Mouse (Mus musculus) liver, embryonic 11.5 days (tissue): ENCODE measurements around the gene Ccdc113. TPM values are rescaled to one million over a fixed set of nuclear protein-coding genes. Genes with fewer than 3 reads are reported as not detected.

Source experiments
- ATAC-seq: fragments of 200-750 bp; cut with Nextera tagmentation; replicated peaks from 2 replicates; pipeline ENCODE4 v1.8.0; 2017; ENCODE audit warnings: moderate number of reproducible peaks, mild to moderate bottlenecking, moderate TSS enrichment, moderate library complexity; ENCODE audit not compliant: low FRiP score
- DNase-seq: peaks from one replicate; pipeline ENCODE4 v3.0.0-alpha.2; 2017; ENCODE audit warnings: low spot score
- H3K27ac ChIP-seq: fragments of 300-500 bp; sonication (generic); 2 replicates; pipeline ENCODE4 v1.5.1; 2014; ENCODE audit warnings: mild to moderate bottlenecking, low read depth, low read length, control low read depth
- H3K27me3 ChIP-seq: fragments of 300-500 bp; sonication (generic); replicated peaks from 2 replicates; pipeline ENCODE4 v1.6.1; 2014; ENCODE audit warnings: low read length, mixed read lengths; ENCODE audit not compliant: control insufficient read depth, insufficient read depth
- H3K36me3 ChIP-seq: fragments of 300-500 bp; sonication (generic); 2 replicates; pipeline ENCODE4 v1.6.1; 2014; ENCODE audit warnings: mild to moderate bottlenecking, low read length, moderate library complexity, mixed read lengths; ENCODE audit not compliant: control insufficient read depth, insufficient read depth
- H3K4me1 ChIP-seq: fragments of 300-500 bp; sonication (generic); replicated peaks from 2 replicates; pipeline ENCODE4 v1.6.1; 2014; ENCODE audit warnings: low read length, mixed read lengths; ENCODE audit not compliant: control insufficient read depth, insufficient read depth
- H3K4me2 ChIP-seq: fragments of 300-500 bp; sonication (generic); 2 replicates; pipeline ENCODE4 v1.6.1; 2014; ENCODE audit warnings: mild to moderate bottlenecking, control low read depth, moderate library complexity
- H3K4me3 ChIP-seq: fragments of 300-500 bp; sonication (generic); 2 replicates; pipeline ENCODE4 v1.5.1; 2014; ENCODE audit warnings: low read depth, low read length, control low read depth
- H3K9ac ChIP-seq: fragments of 300-500 bp; sonication (generic); 2 replicates; pipeline ENCODE4 v1.6.1; 2014; ENCODE audit warnings: low read depth, low read length, control low read depth
- H3K9me3 ChIP-seq: fragments of 300-500 bp; sonication (generic); 2 replicates; pipeline ENCODE4 v1.6.1; 2016; ENCODE audit warnings: low read length, inconsistent platforms, mixed read lengths; ENCODE audit not compliant: control insufficient read depth
- whole genome bisulfite sequencing: fragments of 180-500 bp; shearing (Covaris S2); extraction: QIAGEN DNeasy Blood & Tissue Kit; methylation state at CpG from one replicate; pipeline ENCODE4 v1.1.7; 2014; 5-methylcytosine and 5-hydroxymethylcytosine counted together
- polyA plus RNA-seq: library from polyadenylated mRNA; unstranded; fragments of >200 nt; fragmentation: Nextera tagmentation; extraction: Ambion mirVana; gene quantifications from 2 replicates; pipeline ENCODE4 v1.2.1, GENCODE M21; 2014

The Ccdc113 gene
- polyA plus RNA-seq, 1 experiment from 2014 or later: not detected

DNA sequence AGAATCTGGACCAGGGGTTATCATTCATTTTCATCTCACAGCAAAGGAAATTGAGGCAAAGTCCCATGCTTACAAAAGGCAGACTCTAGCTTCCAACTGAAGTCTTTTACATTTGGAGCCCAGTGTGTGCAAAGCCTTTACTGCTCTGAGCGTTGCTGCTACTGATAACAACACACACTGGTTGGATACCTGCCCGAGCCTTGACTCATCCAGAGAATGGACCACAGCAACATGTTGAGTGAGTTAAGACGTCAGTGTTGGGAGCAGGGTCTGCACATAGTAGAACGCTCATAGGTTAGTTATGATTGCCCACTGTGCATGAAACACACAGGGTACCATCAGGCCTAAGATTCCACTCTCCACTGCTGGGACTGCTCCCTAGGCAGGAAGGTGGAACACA is 9.9 kb upstream of the Ccdc113 start:
- H3K4me3 ChIP-seq: no peak overlapping the region
- H3K36me3 ChIP-seq: no peaks in the 10 kb centered on the region
- no peaks in the 10 kb centered on the region for H3K27me3 ChIP-seq
- H3K4me2 ChIP-seq: no peak overlapping the region
- 87% methylated on average over 4 of the region's 4 CpGs for WGBS
- DNase-seq: no peak
- H3K9ac ChIP-seq: no peak overlapping the region
- H3K9me3 ChIP-seq: no peaks in the 10 kb centered on the region
- ATAC-seq: no peak
- H3K27ac ChIP-seq: no peak overlapping the region
- H3K4me1 ChIP-seq: no peaks in the 10 kb centered on the region

DNA sequence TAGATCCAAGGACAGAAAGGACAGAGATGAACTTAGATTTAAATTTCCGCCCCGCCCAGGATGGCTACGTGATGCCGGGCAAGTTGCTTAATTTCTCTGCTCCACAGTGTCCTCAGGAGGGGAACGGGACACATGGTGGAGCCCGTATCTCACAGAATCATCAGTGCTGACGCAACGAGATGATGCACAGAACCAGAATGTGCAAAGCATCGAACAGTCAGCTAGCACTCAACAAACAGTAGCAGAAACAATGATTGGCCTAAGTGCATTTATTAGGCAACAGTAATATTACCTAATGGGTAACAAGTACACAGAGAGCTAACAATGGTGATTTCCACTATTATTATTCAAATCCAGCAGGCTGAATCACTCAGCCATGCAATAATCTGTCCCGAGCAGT is 5.7 kb upstream of the Ccdc113 start:
- WGBS: 91% methylated on average over 10 of the region's 10 CpGs
- Histone ChIP-seq H3K9me3 (no peaks in the 10 kb centered on the region), H3K4me1 (no peaks in the 10 kb centered on the region), H3K27me3 (no peaks in the 10 kb centered on the region), H3K9ac (no peak overlapping the region), H3K36me3 (no peaks in the 10 kb centered on the region), H3K4me3 (no peak overlapping the region), H3K27ac (no peak overlapping the region), H3K4me2 (no peak overlapping the region)
- DNase-seq (no peak), ATAC-seq (no peak)

- no peaks in the 10 kb centered on the region for H3K9me3 ChIP-seq
- no peak overlapping the region for H3K9ac ChIP-seq
- DNase-seq (no peak), ATAC-seq (no peak)
- WGBS: 58% methylated on average over 9 of the region's 9 CpGs
- H3K4me2 ChIP-seq: no peak overlapping the region
- H3K27me3 ChIP-seq: no peaks in the 10 kb centered on the region
- H3K36me3 ChIP-seq: no peaks in the 10 kb centered on the region
- H3K4me1 ChIP-seq: peaks cover under 1% of the 10 kb centered on the region
- H3K27ac ChIP-seq: no peak overlapping the region
- no peak overlapping the region for H3K4me3 ChIP-seq
Observed at GRCm38 (mm10) chr8:95528750-95529310, 5.1 kb upstream of the Ccdc113 start.

DNA sequence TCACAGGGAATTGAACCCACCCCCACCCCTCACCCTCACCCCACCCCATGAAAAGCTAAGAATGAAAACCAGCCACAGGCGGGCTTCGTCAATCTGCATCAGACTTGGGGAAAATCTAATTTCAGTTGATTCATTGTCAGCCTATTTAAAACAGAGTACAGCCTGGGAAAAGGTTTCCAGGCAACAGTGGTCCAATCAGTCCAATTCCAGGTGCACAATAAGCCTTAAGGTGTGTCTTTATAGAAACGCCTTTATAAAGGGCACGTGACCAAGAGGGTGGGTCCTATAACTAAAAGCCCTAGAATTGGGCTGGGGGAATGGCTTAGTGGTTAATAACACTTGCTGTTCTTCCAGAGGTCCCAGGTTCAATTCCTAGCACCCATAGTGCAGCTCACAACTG is 1.7 kb upstream of the Ccdc113 start:
- WGBS: 75% methylated on average over 4 of the region's 4 CpGs
- Histone ChIP-seq H3K27ac (no peak overlapping the region), H3K9ac (no peak overlapping the region), H3K4me3 (no peak overlapping the region), H3K36me3 (no peaks in the 10 kb centered on the region), H3K4me2 (no peak overlapping the region), H3K4me1 (peaks cover 5% of the 10 kb centered on the region), H3K27me3 (peaks cover 2% of the 10 kb centered on the region; the same call in 1 of the 2 replicates), H3K9me3 (no peaks in the 10 kb centered on the region)
- no peak for ATAC-seq
- no peak for DNase-seq

DNA sequence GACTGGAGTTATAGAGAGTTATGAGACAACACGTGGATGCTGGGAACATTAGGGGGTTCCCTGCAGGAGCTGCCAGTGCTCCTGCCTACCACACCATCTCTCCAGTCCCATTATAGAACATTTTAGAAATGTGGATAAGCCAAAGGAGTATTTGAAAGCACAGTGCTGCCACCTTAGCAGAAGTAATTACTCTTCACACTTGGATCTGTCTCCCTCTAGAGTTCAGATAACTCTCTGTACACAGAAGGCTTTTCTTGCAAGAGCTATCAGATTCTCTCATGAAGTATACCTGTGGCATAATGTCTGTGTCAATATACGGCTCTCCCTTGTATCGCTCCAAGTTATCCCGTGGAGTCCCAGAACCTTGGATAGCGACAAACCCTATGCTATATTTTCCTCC is 5.6 kb downstream of the Ccdc113 start:
- Histone ChIP-seq H3K36me3 (no peaks in the 10 kb centered on the region), H3K9me3 (no peaks in the 10 kb centered on the region), H3K4me1 (no peaks in the 10 kb centered on the region; the same call in 1 of the 2 replicates), H3K27ac (no peak overlapping the region), H3K27me3 (peaks cover 2% of the 10 kb centered on the region; the same call in 1 of the 2 replicates), H3K9ac (no peak overlapping the region), H3K4me3 (no peak overlapping the region), H3K4me2 (no peak overlapping the region)
- 71% methylated on average over 5 of the region's 5 CpGs for whole genome bisulfite sequencing
- DNase-seq (no peak), ATAC-seq (no peak)

GRCm38 (mm10) chr8:95542191-95542590 is 8.3 kb downstream of the Ccdc113 start:
- Histone ChIP-seq H3K36me3 (no peaks in the 10 kb centered on the region), H3K9me3 (no peaks in the 10 kb centered on the region), H3K4me1 (no peaks in the 10 kb centered on the region), H3K27ac (no peak overlapping the region), H3K4me2 (no peak overlapping the region), H3K9ac (no peak overlapping the region), H3K4me3 (no peak overlapping the region), H3K27me3 (no peaks in the 10 kb centered on the region)
- DNase-seq: no peak
- ATAC-seq: no peak
- WGBS: 87% methylated on average over 6 of the region's 6 CpGs

DNA sequence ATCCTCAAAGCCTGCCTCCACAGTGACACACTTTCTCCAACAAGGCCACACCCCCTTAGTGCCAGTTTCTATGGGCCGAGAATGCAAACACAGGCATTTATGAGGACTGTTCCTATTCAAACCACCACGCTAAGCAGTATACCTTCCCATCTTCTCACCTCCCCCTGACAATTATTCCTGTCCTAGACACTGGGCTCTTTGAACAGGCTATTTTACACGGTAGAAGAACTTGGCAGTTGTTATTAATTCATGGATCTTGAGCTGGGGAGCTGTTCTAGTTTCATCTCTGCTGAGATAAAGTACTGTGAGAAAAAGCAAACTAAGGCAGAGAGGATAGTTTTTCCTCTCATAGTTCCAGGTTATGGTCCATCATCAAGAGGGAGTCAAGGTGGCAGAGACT is 9.2 kb downstream of the Ccdc113 start:
- DNase-seq (no peak), ATAC-seq (no peak)
- Histone ChIP-seq H3K9me3 (no peaks in the 10 kb centered on the region), H3K4me2 (no peak overlapping the region), H3K36me3 (no peaks in the 10 kb centered on the region), H3K4me1 (no peaks in the 10 kb centered on the region), H3K27me3 (no peaks in the 10 kb centered on the region), H3K4me3 (no peak overlapping the region), H3K9ac (no peak overlapping the region), H3K27ac (no peak overlapping the region)
- 76% methylated on average over 3 of the region's 3 CpGs for WGBS

GRCm38 (mm10) chr8:95545815-95546214 is 11.9 kb downstream of the Ccdc113 start:
- DNase-seq (no peak), ATAC-seq (no peak)
- no peak overlapping the region for H3K27ac ChIP-seq
- no peak overlapping the region for H3K4me3 ChIP-seq
- no peak overlapping the region for H3K4me2 ChIP-seq
- WGBS: 72% methylated on average over 17 of the region's 17 CpGs
- no peaks in the 10 kb centered on the region for H3K36me3 ChIP-seq
- H3K4me1 ChIP-seq: no peaks in the 10 kb centered on the region
- H3K9me3 ChIP-seq: no peaks in the 10 kb centered on the region
- H3K9ac ChIP-seq: no peak overlapping the region
- H3K27me3 ChIP-seq: no peaks in the 10 kb centered on the region

- 86% methylated on average over 4 of the region's 4 CpGs for WGBS
- H3K27ac ChIP-seq: no peak overlapping the region
- no peak for ATAC-seq
Observed at GRCm38 (mm10) chr8:95546986-95547385, 13.1 kb downstream of the Ccdc113 start.

More at GRCm38 (mm10) chr8:95546986-95547385, 13.1 kb downstream of the Ccdc113 start:
- no peaks in the 10 kb centered on the region for H3K4me1 ChIP-seq
- H3K36me3 ChIP-seq: no peaks in the 10 kb centered on the region
- no peak for DNase-seq
- no peaks in the 10 kb centered on the region for H3K27me3 ChIP-seq
- no peak overlapping the region for H3K9ac ChIP-seq
- H3K4me3 ChIP-seq: no peak overlapping the region
- no peak overlapping the region for H3K4me2 ChIP-seq
- H3K9me3 ChIP-seq: no peaks in the 10 kb centered on the region
